Mouse (Mus musculus): ENCODE measurements around the gene Map6d1. TPM values are rescaled to one million over a fixed set of nuclear protein-coding genes. Genes with fewer than 3 reads are reported as not detected.

Gene Map6d1
- polyA plus RNA-seq (2014; fragmentation: Illumina TruSeq; extraction: RNeasy Lipid Tissue Mini Kit (QIAGEN cat#74804); ENCODE audit: low read depth, low replicate concordance): 6.3 TPM

DNA sequence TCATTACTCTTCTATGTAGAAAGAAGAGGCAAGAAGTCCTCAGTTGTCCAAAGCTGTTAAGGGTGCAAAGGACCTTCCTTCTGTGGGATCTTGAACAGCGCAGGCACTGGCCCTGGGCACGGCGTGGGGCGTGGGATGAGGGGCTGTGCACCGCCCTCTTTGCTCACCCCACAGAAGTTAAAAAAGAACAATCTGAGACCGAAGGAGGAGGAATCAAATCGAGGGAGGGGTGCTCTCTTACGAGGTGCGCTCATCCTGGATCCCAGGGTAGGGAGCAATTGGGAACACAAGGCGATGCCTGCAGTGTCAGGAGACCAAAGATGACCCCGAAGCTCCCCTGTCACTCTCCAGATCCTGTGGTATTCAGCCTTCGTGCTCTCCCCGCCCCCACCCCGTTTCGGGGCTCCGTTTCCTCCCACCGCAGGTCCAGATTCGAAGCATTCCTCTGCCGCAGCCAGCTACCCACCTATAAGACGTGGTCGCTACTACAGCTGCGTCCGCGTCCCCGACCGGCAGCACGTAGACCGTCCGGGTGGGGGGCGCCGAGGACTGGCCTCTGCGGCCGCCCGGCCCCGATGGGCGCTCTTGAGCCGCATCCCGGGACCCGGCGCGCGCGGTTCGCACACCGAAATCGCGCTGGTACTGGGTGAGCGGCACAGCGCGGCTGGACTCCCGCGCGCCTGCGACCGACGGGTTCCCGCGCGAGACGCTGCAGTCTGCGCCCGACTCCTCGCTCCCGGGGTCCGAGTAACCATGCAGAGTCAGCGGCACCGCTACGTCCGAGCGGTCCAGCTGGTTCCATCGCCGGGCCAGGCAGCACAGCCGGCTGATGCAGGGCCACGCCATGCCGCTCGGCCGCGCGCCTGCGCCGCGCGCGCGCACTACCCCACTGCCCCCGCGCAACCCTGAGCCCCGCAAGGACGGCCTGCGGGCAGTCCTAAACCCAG, at the start of gene Map6d1:
TSS of gene Map6d1 (minus strand) at position 891 of the 947 bp plus-strand sequence.

Other genes starting within 250 kb of the Map6d1 start
- gene Klhl24, start 143.8 kb downstream of the Map6d1 start, polyA plus RNA-seq (2014; fragmentation: Illumina TruSeq; extraction: RNeasy Lipid Tissue Mini Kit (QIAGEN cat#74804); ENCODE audit: low read depth, low replicate concordance): 66.4 TPM
- 21.9 TPM for gene Yeats2, start 100.3 kb downstream of the Map6d1 start, polyA plus RNA-seq (2014; fragmentation: Illumina TruSeq; extraction: RNeasy Lipid Tissue Mini Kit (QIAGEN cat#74804); ENCODE audit: low read depth, low replicate concordance)
- 87.0 TPM for gene Parl, start 61.0 kb upstream of the Map6d1 start, polyA plus RNA-seq (2014; fragmentation: Illumina TruSeq; extraction: RNeasy Lipid Tissue Mini Kit (QIAGEN cat#74804); ENCODE audit: low read depth, low replicate concordance)
- gene Cyp2ab1, start 84.0 kb upstream of the Map6d1 start, polyA plus RNA-seq (2014; fragmentation: Illumina TruSeq; extraction: RNeasy Lipid Tissue Mini Kit (QIAGEN cat#74804); ENCODE audit: low read depth, low replicate concordance): not detected
- gene Abcc5, start 185.0 kb upstream of the Map6d1 start, polyA plus RNA-seq (2014; fragmentation: Illumina TruSeq; extraction: RNeasy Lipid Tissue Mini Kit (QIAGEN cat#74804); ENCODE audit: low read depth, low replicate concordance): 54.2 TPM